Mouse (Mus musculus) lung, adult 2 months (tissue): ENCODE data around the gene Vps37c. TPM values are rescaled to one million over a fixed set of nuclear protein-coding genes. Genes with fewer than 3 reads are reported as not detected.

ENCODE experiments used
- DNase-seq: peaks from one replicate; pipeline ENCODE4 v3.0.0; 2022
- H3K4me1 ChIP-seq: fragments of 200-500 bp; 2 replicates; pipeline ENCODE4 v1.6.1; 2011; ENCODE audit warnings: low read length; ENCODE audit not compliant: control insufficient read depth, insufficient read depth
- H3K4me3 ChIP-seq: fragments of 200-500 bp; replicated peaks from 2 replicates; pipeline ENCODE3; 2011; ENCODE audit warnings: low read depth, mild to moderate bottlenecking, control low read depth, low read length; ENCODE audit errors: extremely low read depth
- CTCF ChIP-seq: fragments of 200-500 bp; IDR thresholded peaks from 2 replicates; pipeline ENCODE4 v1.5.1; 2011; ENCODE audit warnings: mild to moderate bottlenecking, low read length, control low read depth; ENCODE audit not compliant: insufficient read depth
- POLR2A ChIP-seq: fragments of 200-500 bp; IDR thresholded peaks from 2 replicates; pipeline ENCODE4 v1.6.1; 2011; ENCODE audit warnings: low read depth, mild to moderate bottlenecking, control low read depth, low read length, borderline replicate concordance; ENCODE audit errors: extremely low read depth
- WGBS: fragments of 180-500 bp; shearing (Covaris S2); methylation state at CpG from one replicate; pipeline ENCODE4 v1.1.7; 2018; 5-methylcytosine and 5-hydroxymethylcytosine counted together
- polyA plus RNA-seq: library from polyadenylated mRNA; depleted of rRNA; stranded (reverse); fragments of >200 nt; gene quantifications from 2 replicates; pipeline ENCODE4 v1.2.3, GENCODE M21; 2012

The Vps37c gene
- polyA plus RNA-seq, 1 experiment: 39.3 TPM

DNA sequence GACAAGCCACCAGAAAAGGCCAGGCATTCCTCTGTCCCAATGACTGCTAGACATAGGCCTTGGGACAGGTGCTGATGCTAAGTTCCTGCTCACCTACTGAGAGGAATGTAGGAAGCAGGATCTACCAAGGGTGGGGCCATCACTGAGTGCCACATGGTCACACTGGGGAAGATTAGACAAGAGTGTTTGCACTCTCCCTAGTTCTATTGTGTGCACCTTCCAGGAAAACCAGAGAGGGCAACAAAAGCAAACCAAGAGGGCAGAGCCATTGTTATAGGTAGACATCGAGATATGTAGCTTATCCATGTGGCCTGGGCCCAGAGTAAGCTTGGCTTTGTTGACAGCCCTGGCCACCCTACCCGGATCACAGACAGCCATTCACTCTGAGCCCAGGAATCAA lies 2.8 kb upstream of the Vps37c start:
- Histone ChIP-seq H3K4me3 (no peak overlapping the region), H3K4me1 (peaks cover 9% of the 10 kb centered on the region)
- 58% methylated on average over 2 of the region's 2 CpGs for WGBS
- no peak for TF ChIP-seq POLR2A
- no peak for TF ChIP-seq CTCF
- DNase-seq: no peak

DNA sequence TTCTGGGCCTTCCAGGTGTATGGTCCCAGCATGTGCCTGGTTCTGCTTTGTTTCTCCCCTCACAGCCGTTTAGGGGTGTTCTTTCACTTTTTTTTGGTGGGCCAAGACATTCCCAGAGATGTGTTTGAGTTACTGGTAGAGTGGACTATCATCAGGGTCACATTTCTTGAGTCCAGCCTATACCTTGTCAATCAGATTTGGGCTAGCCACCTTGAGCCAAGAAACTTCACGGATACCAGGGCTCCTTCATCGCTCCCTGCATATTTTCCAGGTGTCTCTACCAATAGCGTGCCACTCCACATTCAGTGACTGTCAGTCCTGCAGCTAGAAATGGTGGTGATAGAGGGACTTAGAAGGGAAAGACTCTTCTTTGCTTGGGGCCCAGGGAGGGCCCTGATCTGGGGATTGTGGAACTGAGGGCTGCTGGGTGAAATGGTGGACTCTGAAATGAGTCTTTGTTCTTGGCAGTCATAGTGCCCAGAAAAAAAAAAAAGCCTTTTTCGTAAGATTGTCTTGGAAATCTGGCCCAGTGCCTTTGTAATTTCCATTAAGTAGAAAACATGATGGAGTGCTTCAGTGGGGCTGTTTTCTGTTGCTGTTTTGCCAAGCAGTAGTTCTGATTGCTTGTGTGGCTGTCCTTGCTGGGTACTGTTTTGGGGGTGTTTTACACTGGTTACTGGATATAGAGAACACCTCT lies 1.1 kb downstream of the Vps37c start:
- Histone ChIP-seq H3K4me1 (peaks cover 14% of the 10 kb centered on the region), H3K4me3 (peak overlapping the region; percentile 94)
- 33% methylated on average over 5 of the region's 5 CpGs for WGBS
- DNase-seq: no peak
- no peak for TF ChIP-seq POLR2A
- TF ChIP-seq CTCF: no peak

DNA sequence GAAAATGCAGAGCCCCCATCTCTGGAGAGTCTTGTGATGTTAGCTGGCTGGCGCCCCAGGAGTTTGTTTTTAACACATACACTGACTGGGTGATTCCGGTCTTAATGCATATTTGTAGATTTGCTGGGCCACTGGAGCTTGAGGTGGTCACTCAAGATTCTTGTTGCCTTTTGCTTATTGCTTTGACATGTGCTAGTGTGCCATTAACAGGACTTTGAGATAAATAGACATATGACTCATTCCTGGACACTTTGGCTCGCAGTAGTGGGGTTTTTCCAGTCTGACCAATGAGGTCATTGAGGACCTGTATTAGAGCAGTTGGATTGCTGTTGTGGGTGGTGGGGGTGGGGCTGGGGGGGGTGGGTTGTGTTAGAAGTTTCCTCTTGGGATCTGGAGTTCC lies 1.8 kb downstream of the Vps37c start:
- Histone ChIP-seq H3K4me3 (no peak overlapping the region), H3K4me1 (peaks cover 14% of the 10 kb centered on the region)
- DNase-seq: no peak
- 46% methylated on average over 3 of the region's 3 CpGs for WGBS
- TF ChIP-seq POLR2A (no peak), CTCF (no peak)

DNA sequence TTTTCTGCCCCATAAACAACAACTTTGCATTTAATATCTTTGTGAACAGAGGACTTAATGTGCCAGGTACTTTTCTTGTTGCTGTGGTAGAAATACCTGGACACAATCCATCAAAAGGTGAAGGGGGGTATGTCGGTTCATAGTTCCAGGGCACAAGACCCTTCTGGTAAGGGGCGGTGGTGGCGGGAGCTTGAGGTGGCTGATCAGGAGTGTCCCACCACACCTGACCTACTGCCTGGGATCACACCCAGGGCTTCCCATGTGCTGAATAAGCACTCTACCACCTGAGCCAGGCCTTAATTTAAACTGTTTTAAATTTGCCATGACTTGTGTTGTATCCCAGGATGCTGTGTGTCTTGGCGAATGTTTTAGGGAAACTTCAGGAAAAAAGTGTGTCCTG lies 2.6 kb downstream of the Vps37c start:
- Histone ChIP-seq H3K4me3 (no peak overlapping the region), H3K4me1 (peaks cover 14% of the 10 kb centered on the region)
- DNase-seq: no peak
- WGBS: 82% methylated on average over 4 of the region's 4 CpGs
- TF ChIP-seq CTCF (no peak), POLR2A (no peak)

DNA sequence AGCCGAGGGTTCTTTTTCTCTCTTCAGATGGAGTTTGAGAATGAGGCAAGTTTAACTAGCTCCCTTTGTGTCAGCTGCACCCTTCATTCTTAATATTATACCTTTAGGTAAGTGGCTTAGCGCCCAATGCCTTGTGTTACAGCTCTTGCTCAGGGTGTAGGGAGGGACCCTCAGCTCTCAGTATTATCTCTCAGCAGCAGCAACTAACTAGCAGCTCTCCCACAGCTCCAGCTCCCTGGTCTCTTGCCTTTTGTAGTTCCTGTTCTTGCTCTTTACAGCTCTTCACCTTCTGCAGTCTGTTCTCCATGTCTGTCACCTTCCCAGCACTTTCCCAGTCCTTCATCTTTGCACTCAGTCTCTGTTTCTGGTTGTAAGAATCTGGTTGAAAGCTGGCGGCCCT lies 3.1 kb downstream of the Vps37c start:
- Histone ChIP-seq H3K4me3 (no peak overlapping the region), H3K4me1 (peaks cover 14% of the 10 kb centered on the region)
- 72% methylated on average over 3 of the region's 3 CpGs for WGBS
- DNase-seq: no peak
- no peak for TF ChIP-seq CTCF
- TF ChIP-seq POLR2A: no peak

DNA sequence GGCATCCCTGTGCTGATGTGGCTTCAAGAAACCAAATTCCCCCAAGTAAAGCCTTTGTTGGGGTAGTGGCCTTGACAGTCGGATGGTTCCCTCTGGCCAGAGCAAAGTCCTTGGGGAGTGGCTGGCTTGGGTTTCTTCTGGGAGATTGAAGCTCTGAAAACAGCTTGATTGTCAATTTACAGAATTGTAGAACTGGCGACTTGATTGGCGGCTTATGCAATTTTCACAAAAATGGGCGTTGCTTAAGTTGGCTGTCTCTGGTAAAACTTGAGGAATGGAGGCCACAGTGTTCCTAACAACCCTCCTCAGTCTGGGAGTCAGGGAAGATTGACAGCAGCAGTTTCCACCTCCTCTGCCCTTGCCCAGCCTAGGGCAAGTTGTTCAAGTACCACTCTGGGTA lies 3.8 kb downstream of the Vps37c start:
- WGBS: 75% methylated on average over 4 of the region's 4 CpGs
- no peak overlapping the region for H3K4me3 ChIP-seq
- TF ChIP-seq CTCF (no peak), POLR2A (no peak)
- no peak for DNase-seq
- H3K4me1 ChIP-seq: peaks cover 14% of the 10 kb centered on the region

DNA sequence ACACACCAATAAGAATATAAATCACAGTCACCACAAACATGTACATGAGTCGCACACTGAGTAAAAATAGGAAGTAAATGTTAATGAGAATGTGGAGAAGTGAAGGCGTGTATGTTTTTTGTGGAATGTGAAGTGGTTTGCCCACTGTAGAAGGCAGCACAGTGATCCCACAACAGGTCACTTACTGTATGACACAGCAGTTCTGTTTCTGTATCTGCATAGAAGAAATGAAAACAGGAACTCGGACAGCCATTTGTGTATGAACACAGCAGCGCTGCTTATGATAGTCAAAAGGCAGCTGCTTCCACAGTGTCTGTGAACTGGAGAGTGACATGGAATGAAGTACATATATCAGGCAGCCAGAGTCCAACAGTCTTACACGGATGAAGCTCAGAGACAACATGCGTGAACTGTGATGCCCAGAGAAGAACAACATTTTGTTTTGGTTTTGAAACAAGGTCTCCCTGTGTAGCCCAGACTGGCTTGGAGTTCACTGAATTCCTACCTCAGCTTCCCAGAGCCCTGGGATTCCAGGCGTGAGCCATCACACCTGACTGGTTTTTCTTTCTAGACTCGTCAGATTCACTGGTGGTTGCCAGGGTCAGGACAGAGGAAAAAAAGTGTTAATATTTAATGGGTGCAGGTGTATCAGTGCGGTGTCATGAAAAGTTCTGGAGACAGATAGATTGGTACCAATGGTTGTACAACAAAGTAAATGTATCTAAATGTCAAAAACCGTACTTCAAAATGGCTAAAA lies 5.6 kb downstream of the Vps37c start:
- H3K4me1 ChIP-seq: peaks cover 22% of the 10 kb centered on the region
- WGBS: 63% methylated on average over 10 of the region's 10 CpGs
- no peak for TF ChIP-seq POLR2A
- no peak for TF ChIP-seq CTCF
- no peak overlapping the region for H3K4me3 ChIP-seq
- no peak for DNase-seq

DNA sequence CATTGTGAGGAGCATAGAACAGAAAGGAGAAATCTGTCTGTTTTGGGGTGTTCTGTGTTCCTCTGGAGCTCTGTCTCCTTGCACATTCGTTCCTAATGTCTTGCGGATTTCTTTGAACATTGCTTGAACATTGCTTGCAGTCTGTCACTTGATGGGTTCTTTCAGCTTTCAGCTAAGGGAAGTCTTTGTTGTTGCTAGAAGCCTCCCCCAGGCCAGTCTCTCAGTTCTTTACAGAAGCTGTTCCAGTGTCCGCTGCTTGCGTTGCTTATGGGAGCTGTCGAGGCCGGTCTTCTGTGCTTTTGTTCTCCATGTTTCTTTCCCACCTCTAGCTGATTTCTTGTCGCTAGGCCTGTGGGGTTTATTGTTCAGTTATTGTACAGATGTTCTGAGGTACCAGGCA lies 7.3 kb downstream of the Vps37c start:
- TF ChIP-seq POLR2A: no peak
- no peak for TF ChIP-seq CTCF
- 67% methylated on average over 7 of the region's 7 CpGs for WGBS
- no peak overlapping the region for H3K4me3 ChIP-seq
- no peak for DNase-seq
- H3K4me1 ChIP-seq: peaks cover 29% of the 10 kb centered on the region

DNA sequence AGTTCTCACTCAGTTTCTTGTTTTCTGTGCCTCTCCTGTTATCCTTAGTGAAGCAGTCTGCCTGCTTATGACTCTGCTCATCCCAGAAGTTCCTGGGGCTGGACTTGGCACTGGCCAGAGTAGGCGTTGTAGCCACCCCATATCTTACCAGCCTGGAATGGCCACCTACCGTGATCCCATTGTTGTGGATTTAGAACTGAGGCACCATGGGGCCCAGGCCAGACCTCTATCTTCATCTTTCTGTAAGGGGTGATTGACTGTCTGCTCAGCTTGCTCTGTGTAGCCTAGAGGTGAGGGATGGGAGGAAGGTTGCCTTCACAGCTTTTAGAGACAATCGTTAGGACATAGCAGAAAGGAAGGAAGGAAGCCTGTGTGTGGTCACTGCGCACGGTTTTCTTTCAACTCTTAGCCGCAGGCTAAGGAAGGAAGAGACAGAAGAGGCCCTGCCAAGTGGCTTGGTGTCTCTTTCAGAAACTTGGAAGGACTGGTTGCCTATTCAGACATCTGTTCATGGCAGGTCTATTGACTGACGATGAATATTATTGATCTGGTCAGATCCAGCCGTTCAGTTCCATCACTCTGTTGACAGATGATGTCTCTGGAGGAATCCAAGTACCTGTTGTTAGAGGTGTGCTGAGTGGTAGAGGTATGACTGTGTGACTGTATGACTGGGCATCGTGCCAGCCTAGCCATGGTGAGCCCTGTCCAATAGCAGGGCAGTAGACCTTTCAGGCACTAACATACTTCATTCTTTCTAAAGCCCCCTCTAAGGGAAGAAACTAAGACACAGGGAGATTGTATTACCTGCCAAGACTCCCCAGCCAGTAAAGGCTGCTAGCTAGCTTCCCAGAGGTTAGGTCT lies 9.8 kb downstream of the Vps37c start:
- peaks cover 31% of the 10 kb centered on the region for H3K4me1 ChIP-seq
- no peak overlapping the region for H3K4me3 ChIP-seq
- DNase-seq: no peak
- TF ChIP-seq POLR2A: no peak
- TF ChIP-seq CTCF: no peak
- 33% methylated on average over 9 of the region's 9 CpGs for WGBS
